Mouse (Mus musculus) thymus, postnatal 14 days (tissue): ENCODE data around the gene Pcp4.

Source experiments
- DNase-seq: peaks from one replicate; pipeline ENCODE4 v3.0.0; 2021

Gene Pcp4

GRCm38 (mm10) chr16:96491530-96491929 is 24.1 kb downstream of the Pcp4 start:
- no peak for DNase-seq

GRCm38 (mm10) chr16:96494079-96494478 is 26.7 kb downstream of the Pcp4 start:
- DNase-seq: no peak

GRCm38 (mm10) chr16:96498951-96499350 is 31.5 kb downstream of the Pcp4 start:
- DNase-seq: no peak

- no peak for DNase-seq
These were observed 33.8 kb downstream of the Pcp4 start for GRCm38 (mm10) chr16:96501241-96501640.

- DNase-seq: no peak
These were observed 35.2 kb downstream of the Pcp4 start for GRCm38 (mm10) chr16:96502586-96502985.

GRCm38 (mm10) chr16:96514466-96514865 is 47.1 kb downstream of the Pcp4 start:
- no peak for DNase-seq

- DNase-seq: no peak
These were observed 60.1 kb downstream of the Pcp4 start for GRCm38 (mm10) chr16:96527476-96527875.

- DNase-seq: no peak
These were observed 61.1 kb downstream of the Pcp4 start for GRCm38 (mm10) chr16:96528471-96528870.

- no peak for DNase-seq
These were observed 62.6 kb downstream of the Pcp4 start for GRCm38 (mm10) chr16:96529896-96530568.

- no peak for DNase-seq
These were observed 63.1 kb downstream of the Pcp4 start for GRCm38 (mm10) chr16:96530569-96530898.

- no peak for DNase-seq
These were observed 63.6 kb downstream of the Pcp4 start for GRCm38 (mm10) chr16:96531029-96531428.

GRCm38 (mm10) chr16:96533710-96534109 is 66.3 kb downstream of the Pcp4 start:
- DNase-seq: no peak

GRCm38 (mm10) chr16:96535271-96535670 is 67.9 kb downstream of the Pcp4 start:
- no peak for DNase-seq

- DNase-seq: no peak
These were observed 69.0 kb downstream of the Pcp4 start for GRCm38 (mm10) chr16:96536426-96536825.

GRCm38 (mm10) chr16:96539091-96539490 is 71.7 kb downstream of the Pcp4 start:
- no peak for DNase-seq

- no peak for DNase-seq
These were observed 73.7 kb downstream of the Pcp4 start for GRCm38 (mm10) chr16:96541056-96541455.

GRCm38 (mm10) chr16:96552680-96553079 is 85.3 kb downstream of the Pcp4 start:
- DNase-seq: no peak

GRCm38 (mm10) chr16:96555412-96555811 is 88.0 kb downstream of the Pcp4 start:
- DNase-seq: no peak

GRCm38 (mm10) chr16:96556621-96557020 is 89.2 kb downstream of the Pcp4 start:
- DNase-seq: no peak

GRCm38 (mm10) chr16:96558341-96558740 is 90.9 kb downstream of the Pcp4 start:
- DNase-seq: no peak

- DNase-seq: no peak
These were observed 92.4 kb downstream of the Pcp4 start for GRCm38 (mm10) chr16:96559796-96560195.

- no peak for DNase-seq
These were observed 96.2 kb downstream of the Pcp4 start for GRCm38 (mm10) chr16:96563350-96564257.

- DNase-seq: no peak
These were observed 100.0 kb downstream of the Pcp4 start for GRCm38 (mm10) chr16:96567428-96567827.
